Mouse (Mus musculus): ENCODE data around the gene Ctbs.

DNA sequence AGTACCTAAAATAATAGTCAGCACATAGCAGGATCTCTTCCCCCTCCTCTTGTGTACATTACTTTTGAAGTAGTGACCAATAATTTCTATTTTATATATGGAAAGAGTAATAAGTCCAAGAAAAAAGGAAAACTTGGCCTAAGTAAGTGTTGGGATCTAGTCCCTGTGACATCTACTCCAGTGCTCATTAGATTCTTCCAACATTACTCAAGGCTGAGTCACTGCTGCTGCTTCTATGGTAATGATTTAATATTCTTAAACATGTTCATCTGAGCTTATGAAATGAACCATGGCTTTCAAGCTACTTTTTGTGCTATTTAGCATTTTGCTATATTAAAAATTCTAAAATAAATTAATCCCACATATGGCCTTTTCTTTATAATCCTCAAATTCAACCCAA, 24.1 kb downstream of the Ctbs start:
- no peak for TF ChIP-seq ZNF384 (IDR thresholded peaks at IDR 0.05; ENCODE audit: low read depth, low read length)
- TF ChIP-seq MAFK (IDR thresholded peaks at IDR 0.05; ENCODE audit: insufficient read depth, low read depth, low read length) = no peak
- no peak for TF ChIP-seq HCFC1 (IDR thresholded peaks at IDR 0.05; ENCODE audit: borderline replicate concordance, insufficient read depth, low read length)

Data from ES-E14 (cell line).